Mouse (Mus musculus) spleen, postnatal 36 days (tissue): ENCODE measurements around the gene Slc4a4.

Source experiments
- DNase-seq, 2 experiments: peaks; one replicate each; pipeline ENCODE4 v3.0.0; 2022; ENCODE audit warnings: low spot score in 2 of 2, mixed read lengths in 1 of 2

Slc4a4 gene

GRCm38 (mm10) chr5:89280312-89280863, 393.8 kb downstream of the Slc4a4 start:
- no peak for DNase-seq
